Mouse (Mus musculus) lung, postnatal 0 days (tissue): ENCODE measurements at regions not wholly inside any gene's neighbourhood (a gene's known extent, or its start where the extent isn't known, plus 50 kb on each side); places are given as distances from the start of the nearest gene placed in this dataset.

ENCODE experiments used
- CTCF ChIP-seq: IDR thresholded peaks from 2 replicates; pipeline ENCODE4 v1.5.1; 2016; ENCODE audit warnings: antibody characterized with exemption, mild to moderate bottlenecking
- EP300 ChIP-seq: IDR thresholded peaks from 2 replicates; pipeline ENCODE4 v1.6.1; 2016; ENCODE audit warnings: antibody characterized with exemption, mild to moderate bottlenecking, control low read depth

DNA sequence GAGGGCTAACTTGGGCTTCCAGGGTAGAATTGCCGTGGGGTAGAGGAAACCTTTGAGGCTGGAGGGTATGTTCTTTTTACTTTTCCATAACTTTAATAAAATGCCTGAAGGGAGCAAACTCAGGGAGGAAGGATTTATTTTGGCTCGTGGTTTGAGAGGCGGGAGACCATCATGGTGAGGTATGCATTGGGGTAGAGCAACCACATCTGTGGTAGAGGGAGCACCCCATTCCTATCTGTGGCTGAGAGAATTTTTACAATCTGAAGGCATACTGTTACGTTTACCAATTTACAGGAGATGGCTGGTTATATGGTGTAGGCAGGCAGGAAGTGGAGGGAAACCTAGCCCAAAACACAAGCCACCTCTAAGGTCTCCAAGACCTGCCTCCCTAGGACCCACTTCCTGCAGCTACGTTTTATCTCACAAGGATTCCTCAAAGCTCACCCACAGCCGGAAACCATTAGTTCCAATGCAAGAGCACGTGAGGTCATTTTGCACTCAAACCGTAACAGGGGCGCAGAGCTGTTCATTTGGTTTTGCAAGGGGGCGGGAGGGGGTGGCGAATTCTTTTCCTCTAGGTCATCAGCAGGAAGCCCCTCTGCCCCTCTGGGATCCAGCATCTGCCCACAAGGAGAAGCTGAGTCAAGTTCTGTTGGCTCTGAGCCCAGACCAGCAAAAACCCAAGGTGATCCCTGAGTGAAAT is 224.7 kb upstream of the Ankrd55 start:
- TF ChIP-seq CTCF (no peak), EP300 (no peak)
